Mouse (Mus musculus): ENCODE data around the gene Cpa4. TPM values are rescaled to one million over a fixed set of nuclear protein-coding genes. Genes with fewer than 3 reads are reported as not detected.

The Cpa4 gene
- polyA plus RNA-seq, 1 experiment = 0.16 TPM

DNA sequence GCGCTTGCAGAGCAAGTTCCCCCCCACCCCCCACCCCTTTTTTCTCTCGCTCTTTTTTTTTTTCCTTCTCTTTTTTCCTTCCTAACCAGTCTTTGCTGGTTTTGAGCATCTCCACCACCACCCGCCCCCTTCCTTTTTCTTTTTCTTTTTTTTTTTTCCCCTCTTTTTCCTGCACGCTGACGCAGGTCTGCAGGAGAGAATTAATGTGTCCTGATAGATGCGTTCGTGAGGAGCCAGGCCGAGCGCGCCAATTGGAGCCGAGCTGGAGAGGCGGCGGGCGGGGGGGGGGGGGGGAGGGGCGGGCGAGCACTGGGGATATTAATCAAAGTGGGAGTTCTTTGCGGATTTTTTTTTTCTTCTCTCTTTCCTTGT lies 20.9 kb upstream of the Cpa4 start:
- H3K4me3 ChIP-seq (replicated peaks; ENCODE audit: insufficient read depth, low read depth, low read length) = peak overlapping the region; percentile 38
- H3K27me3 ChIP-seq (ENCODE audit: control insufficient read depth, insufficient read depth, low read length) = no peaks in the 10 kb centered on the region
- 0% methylated on average over 15 of the region's 17 CpGs for WGBS
- TF ChIP-seq POLR2A (IDR thresholded peaks at IDR 0.05; ENCODE audit: borderline replicate concordance, insufficient read depth, low read length) (no peak), CTCF (IDR thresholded peaks at IDR 0.05; ENCODE audit: borderline replicate concordance, insufficient read depth, low read depth, low read length) (no peak)
- H3K27ac ChIP-seq (ENCODE audit: insufficient read depth, low read length) = peak overlapping the region; percentile 29
- peaks cover 5% of the 10 kb centered on the region; the same call in 1 of the 2 replicates for H3K4me1 ChIP-seq (ENCODE audit: control insufficient read depth, insufficient read depth, low read length)
- DNase-seq = peak; percentile 59 to 71

DNA sequence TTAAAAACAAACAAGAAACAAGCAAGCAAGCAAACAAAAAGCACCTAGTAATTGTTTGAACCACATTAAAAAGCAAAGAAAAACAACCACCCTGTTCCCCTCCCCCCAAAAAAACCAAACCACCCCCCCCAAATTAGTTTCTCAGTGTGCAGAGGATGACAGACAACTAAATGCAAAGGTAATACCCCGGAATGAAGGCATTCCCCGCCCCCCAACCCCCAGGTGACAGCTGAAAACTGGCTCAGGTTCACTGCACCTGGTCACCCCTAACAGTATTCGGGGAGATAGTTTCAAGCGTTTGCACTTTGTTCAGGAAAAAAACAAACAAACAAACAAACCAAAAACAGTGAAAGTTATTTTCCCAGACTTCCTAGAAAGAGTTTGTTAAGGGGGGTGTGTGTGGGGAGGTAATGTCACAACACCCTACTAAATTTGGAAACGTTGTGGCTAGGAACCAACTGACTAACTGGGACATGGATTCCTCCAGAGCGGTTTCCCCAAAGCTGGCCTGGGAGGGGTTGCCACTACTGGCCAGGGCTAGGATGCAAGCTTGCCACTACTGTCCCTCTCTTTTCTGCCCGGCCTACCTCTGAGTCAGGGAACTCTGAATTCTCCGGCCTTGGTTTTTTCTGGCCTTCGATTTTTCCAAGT lies 20.4 kb upstream of the Cpa4 start:
- H3K27ac ChIP-seq (ENCODE audit: insufficient read depth, low read length) = no peak overlapping the region
- no peak for TF ChIP-seq POLR2A (IDR thresholded peaks at IDR 0.05; ENCODE audit: borderline replicate concordance, insufficient read depth, low read length)
- no peak for TF ChIP-seq CTCF (IDR thresholded peaks at IDR 0.05; ENCODE audit: borderline replicate concordance, insufficient read depth, low read depth, low read length)
- WGBS = 26% methylated on average over 9 of the region's 9 CpGs
- H3K4me3 ChIP-seq (replicated peaks; ENCODE audit: insufficient read depth, low read depth, low read length) = no peak overlapping the region
- H3K27me3 ChIP-seq (ENCODE audit: control insufficient read depth, insufficient read depth, low read length) = no peaks in the 10 kb centered on the region
- peaks cover 5% of the 10 kb centered on the region; the same call in 1 of the 2 replicates for H3K4me1 ChIP-seq (ENCODE audit: control insufficient read depth, insufficient read depth, low read length)
- DNase-seq = peak; percentile 25 to 42

DNA sequence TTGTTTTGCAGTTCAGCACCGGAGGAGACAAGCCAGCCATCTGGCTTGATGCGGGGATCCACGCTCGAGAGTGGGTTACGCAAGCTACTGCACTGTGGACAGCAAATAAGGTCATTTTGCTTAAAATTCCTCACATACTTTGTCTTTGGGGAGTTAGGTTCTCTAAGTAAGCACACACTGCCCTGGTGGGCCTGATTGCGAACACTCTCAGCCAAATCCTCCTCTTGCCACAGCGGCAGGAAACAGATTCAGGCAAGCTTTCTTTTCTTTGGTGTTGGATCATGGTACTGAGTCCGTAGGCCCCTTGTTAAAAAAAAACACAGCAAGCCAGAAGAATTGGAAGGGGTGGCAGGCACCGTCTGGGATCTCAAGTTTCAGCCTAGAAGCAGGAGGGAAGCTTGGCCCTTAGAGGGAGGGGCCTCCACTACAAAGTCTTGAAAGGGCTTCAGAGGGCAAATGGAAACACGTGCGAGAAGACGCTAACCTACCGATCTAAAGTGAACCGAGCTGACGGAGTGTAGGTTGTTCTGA lies 18.9 kb upstream of the Cpa4 start:
- H3K4me1 ChIP-seq (ENCODE audit: control insufficient read depth, insufficient read depth, low read length) = peaks cover 5% of the 10 kb centered on the region; the same call in 1 of the 2 replicates
- H3K27me3 ChIP-seq (ENCODE audit: control insufficient read depth, insufficient read depth, low read length) = no peaks in the 10 kb centered on the region
- WGBS = 51% methylated on average over 15 of the region's 15 CpGs
- no peak overlapping the region for H3K4me3 ChIP-seq (replicated peaks; ENCODE audit: insufficient read depth, low read depth, low read length)
- DNase-seq = peak in 1 of 2 experiments; percentile 19
- H3K27ac ChIP-seq (ENCODE audit: insufficient read depth, low read length) = no peak overlapping the region
- no peak for TF ChIP-seq CTCF (IDR thresholded peaks at IDR 0.05; ENCODE audit: borderline replicate concordance, insufficient read depth, low read depth, low read length)
- TF ChIP-seq POLR2A (IDR thresholded peaks at IDR 0.05; ENCODE audit: borderline replicate concordance, insufficient read depth, low read length) = no peak

DNA sequence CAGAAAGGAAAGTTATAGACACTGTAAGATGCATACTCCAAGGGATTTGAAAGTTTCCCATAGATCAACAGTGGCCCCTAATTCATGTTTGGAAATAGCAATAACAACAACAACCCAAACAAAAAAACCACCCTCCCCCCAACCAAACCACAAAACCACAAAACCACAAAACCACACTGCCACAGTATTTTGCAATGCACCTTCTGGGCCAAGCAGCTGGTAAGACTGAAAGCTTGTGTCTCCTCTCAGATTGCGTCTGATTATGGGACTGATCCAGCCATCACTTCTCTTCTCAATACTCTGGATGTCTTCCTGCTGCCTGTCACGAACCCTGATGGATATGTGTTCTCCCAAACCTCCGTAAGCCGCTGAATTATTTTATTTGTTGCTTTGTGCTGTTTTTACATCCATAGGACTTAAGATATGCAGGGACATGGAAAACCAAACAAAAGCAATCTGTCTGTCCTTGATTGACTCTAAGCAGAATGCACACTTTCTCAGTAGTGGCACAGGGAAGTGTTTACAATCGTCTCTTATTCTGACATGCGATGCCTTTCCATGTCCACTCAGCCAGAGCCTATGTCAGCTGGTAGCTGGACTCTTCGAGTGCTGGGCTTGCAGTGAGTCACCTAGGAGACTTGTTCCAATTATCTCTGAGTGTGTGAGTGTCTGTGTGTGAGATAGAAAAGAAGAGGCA lies 17.5 kb upstream of the Cpa4 start:
- WGBS = 72% methylated on average over 7 of the region's 7 CpGs
- H3K4me3 ChIP-seq (replicated peaks; ENCODE audit: insufficient read depth, low read depth, low read length) = no peak overlapping the region
- TF ChIP-seq CTCF (IDR thresholded peaks at IDR 0.05; ENCODE audit: borderline replicate concordance, insufficient read depth, low read depth, low read length) (no peak), POLR2A (IDR thresholded peaks at IDR 0.05; ENCODE audit: borderline replicate concordance, insufficient read depth, low read length) (no peak)
- DNase-seq = no peak
- no peak overlapping the region for H3K27ac ChIP-seq (ENCODE audit: insufficient read depth, low read length)
- H3K4me1 ChIP-seq (ENCODE audit: control insufficient read depth, insufficient read depth, low read length) = peaks cover 5% of the 10 kb centered on the region; the same call in 1 of the 2 replicates
- no peaks in the 10 kb centered on the region for H3K27me3 ChIP-seq (ENCODE audit: control insufficient read depth, insufficient read depth, low read length)

DNA sequence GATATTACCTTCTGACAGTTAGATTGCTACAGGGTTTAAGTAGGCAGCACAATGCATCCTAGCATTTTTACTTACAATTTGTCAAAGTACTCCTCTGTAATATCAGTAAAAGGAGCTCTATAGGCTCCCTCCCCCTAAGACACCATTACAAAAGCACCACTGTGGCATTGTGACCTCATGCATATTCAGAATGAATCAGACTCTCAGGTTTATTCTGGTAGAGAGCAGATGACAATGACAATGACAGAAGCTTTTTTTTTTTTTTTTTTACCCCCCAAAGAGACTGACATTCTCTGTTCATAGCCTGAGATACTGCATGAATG lies 17.0 kb upstream of the Cpa4 start:
- DNase-seq = no peak
- peaks cover 5% of the 10 kb centered on the region; the same call in 1 of the 2 replicates for H3K4me1 ChIP-seq (ENCODE audit: control insufficient read depth, insufficient read depth, low read length)
- H3K27me3 ChIP-seq (ENCODE audit: control insufficient read depth, insufficient read depth, low read length) = no peaks in the 10 kb centered on the region
- no peak overlapping the region for H3K4me3 ChIP-seq (replicated peaks; ENCODE audit: insufficient read depth, low read depth, low read length)
- H3K27ac ChIP-seq (ENCODE audit: insufficient read depth, low read length) = peak overlapping the region; percentile 75; the same call in 1 of the 2 replicates
- no peak for TF ChIP-seq CTCF (IDR thresholded peaks at IDR 0.05; ENCODE audit: borderline replicate concordance, insufficient read depth, low read depth, low read length)
- TF ChIP-seq POLR2A (IDR thresholded peaks at IDR 0.05; ENCODE audit: borderline replicate concordance, insufficient read depth, low read length) = no peak

DNA sequence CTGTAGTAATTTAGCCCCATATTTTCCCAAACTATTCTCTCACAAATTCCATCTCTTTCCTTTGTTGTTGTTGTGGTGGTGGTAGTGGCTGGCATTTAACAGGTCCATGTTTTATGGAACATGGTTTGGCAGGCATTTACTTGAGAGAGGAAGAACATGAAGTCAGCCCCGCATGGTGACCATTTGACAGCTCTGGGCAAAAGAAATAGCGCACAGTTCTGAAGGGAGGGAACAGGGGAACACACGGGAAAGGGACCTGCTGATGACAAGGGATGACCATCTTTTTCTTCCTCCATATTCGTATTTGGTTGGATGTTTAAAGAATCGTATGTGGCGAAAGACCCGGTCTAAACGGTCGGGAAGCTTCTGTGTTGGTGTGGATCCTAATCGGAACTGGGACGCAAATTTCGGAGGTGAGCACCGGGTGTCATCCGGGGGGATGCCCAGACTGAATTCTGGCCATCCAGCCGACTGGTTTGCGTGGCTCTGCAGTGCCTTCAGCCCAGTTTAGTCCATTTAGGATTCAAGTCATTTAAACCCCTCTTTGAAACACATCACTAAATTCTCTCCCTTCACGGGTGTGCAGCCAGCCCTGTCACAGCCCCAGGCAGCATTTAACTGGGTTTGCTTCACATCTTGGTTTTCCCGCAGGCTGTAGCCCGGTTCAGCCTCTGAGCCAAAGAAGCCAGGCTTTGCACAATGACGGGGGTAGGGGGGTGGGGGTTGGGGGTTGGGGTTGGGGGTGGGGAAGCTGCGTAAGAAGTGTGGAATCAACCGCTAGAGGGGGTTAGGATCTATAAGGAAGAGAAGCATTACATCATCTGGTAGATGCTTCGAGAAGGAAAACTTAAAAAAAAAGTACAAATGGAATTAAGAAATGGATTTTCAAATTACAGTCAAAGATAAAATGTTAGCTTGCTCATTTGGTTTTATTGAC lies 16.3 kb upstream of the Cpa4 start:
- Histone ChIP-seq H3K4me3 (replicated peaks; ENCODE audit: insufficient read depth, low read depth, low read length) (peak overlapping the region; percentile 72), H3K27ac (ENCODE audit: insufficient read depth, low read length) (peak overlapping the region; percentile 75), H3K4me1 (ENCODE audit: control insufficient read depth, insufficient read depth, low read length) (peaks cover 5% of the 10 kb centered on the region; the same call in 1 of the 2 replicates), H3K27me3 (ENCODE audit: control insufficient read depth, insufficient read depth, low read length) (no peaks in the 10 kb centered on the region)
- TF ChIP-seq POLR2A (IDR thresholded peaks at IDR 0.05; ENCODE audit: borderline replicate concordance, insufficient read depth, low read length) (no peak; the same call in 1 of the 2 replicates), CTCF (IDR thresholded peaks at IDR 0.05; ENCODE audit: borderline replicate concordance, insufficient read depth, low read depth, low read length) (no peak)
- WGBS = 4% methylated on average over 23 of the region's 23 CpGs
- peak; percentile 45 to 61 for DNase-seq

DNA sequence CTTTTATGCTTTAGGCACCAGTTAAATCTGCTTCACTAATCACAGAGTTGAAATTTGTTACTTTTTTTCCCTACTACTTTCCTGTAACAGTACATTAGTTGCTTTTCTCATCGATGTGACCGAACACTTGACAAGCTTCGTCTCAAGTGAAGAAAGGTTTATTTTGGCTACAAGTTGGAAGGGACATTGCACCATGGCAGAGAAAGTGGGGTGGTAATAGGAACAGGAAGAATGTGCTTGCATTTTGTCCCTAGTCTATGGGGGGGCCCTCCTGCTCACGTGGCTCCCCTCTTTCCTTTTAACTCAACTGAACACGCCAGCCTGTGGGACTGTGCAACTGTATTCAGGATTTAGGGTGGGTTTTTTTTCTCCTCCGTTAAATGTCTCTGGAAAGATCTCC lies 15.5 kb upstream of the Cpa4 start:
- Histone ChIP-seq H3K4me1 (ENCODE audit: control insufficient read depth, insufficient read depth, low read length) (peaks cover 5% of the 10 kb centered on the region; the same call in 1 of the 2 replicates), H3K27me3 (ENCODE audit: control insufficient read depth, insufficient read depth, low read length) (no peaks in the 10 kb centered on the region), H3K4me3 (replicated peaks; ENCODE audit: insufficient read depth, low read depth, low read length) (no peak overlapping the region), H3K27ac (ENCODE audit: insufficient read depth, low read length) (no peak overlapping the region)
- WGBS = 60% methylated on average over 6 of the region's 6 CpGs
- TF ChIP-seq CTCF (IDR thresholded peaks at IDR 0.05; ENCODE audit: borderline replicate concordance, insufficient read depth, low read depth, low read length) (no peak), POLR2A (IDR thresholded peaks at IDR 0.05; ENCODE audit: borderline replicate concordance, insufficient read depth, low read length) (no peak)
- no peak for DNase-seq
